Mouse (Mus musculus): ENCODE results near the gene Scgn. TPM values are rescaled to one million over a fixed set of nuclear protein-coding genes. Genes with fewer than 3 reads are reported as not detected.

The Scgn gene
- 9.7 TPM for polyA plus RNA-seq (2014; fragmentation: Illumina TruSeq; extraction: RNeasy Lipid Tissue Mini Kit (QIAGEN cat#74804); ENCODE audit: low read depth, low replicate concordance)

DNA sequence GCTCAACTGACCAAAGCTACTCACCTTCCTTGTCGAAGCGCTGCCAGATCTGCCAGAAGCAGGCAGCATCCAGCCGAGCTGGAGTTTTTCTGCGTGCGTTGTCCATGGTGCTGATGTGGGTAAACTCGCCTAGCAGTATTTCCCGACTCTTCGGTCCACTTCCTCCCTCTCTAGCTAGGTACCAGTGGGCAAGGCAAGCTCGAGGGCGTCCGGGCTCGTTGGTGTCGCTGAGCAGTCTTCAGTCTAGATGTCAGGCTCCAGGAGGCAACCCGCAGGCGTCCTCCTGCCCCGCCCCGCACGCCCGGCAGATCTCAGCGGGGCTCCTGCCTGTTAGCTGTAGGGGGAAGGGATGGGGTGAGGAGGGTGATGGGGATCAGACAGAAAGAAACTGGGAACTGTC, at the start of gene Scgn:
Gene Scgn (minus strand): TSS at position 287 of the 400 bp plus-strand sequence.

DNA sequence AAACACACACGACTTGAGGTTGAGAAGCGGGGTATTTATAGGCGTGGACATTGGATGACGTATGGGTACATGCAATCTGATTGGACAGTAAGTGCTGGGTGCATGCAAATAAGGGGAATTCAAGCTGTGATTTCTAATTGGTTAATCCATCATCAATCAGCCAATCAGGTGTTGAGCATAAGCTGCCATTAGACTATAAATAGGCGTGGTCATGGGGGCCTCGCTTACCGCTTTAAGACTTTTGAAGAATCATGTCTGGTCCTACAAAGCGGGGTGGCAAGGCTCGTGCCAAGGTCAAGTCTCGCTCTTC, 56.8 kb downstream of the Scgn start, which contains the start of gene Hist1h2aa:
Gene Hist1h2aa (plus strand): TSS at position 252 of the 310 bp plus-strand sequence.

DNA sequence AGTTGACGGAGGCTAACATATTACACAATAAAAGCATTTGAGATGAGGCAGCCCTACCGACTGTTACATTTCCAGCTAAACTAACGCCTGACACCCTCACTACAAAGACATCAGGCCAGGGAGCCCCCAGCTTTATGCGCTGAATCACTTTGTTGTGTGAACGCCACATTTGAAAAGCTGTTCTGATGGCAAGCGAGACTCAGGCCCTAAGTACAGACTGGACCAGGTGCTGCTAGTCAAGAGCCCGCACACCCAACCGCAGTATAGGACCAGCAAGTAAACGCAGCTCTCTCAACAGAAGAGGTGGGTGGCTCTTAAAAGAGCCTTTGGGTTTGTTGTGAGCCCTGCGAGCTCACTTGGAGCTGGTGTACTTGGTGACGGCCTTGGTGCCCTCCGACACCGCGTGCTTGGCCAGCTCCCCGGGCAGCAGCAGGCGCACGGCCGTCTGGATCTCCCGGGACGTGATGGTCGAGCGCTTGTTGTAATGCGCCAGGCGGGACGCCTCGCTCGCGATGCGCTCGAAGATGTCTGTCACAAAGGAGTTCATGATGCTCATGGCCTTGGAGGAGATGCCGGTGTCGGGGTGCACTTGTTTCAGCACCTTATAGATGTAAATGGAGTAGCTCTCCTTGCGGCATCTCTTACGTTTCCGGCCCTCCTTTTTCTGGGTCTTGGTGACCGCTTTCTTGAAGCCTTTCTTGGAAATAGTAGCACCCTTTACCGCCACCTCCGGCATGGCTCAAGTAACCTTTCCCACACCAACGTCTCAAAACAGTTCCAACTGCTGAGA, 57.4 kb downstream of the Scgn start, which contains the start of gene Hist1h2ba:
Gene Hist1h2ba (minus strand): TSS at position 736 of the 790 bp plus-strand sequence.

DNA sequence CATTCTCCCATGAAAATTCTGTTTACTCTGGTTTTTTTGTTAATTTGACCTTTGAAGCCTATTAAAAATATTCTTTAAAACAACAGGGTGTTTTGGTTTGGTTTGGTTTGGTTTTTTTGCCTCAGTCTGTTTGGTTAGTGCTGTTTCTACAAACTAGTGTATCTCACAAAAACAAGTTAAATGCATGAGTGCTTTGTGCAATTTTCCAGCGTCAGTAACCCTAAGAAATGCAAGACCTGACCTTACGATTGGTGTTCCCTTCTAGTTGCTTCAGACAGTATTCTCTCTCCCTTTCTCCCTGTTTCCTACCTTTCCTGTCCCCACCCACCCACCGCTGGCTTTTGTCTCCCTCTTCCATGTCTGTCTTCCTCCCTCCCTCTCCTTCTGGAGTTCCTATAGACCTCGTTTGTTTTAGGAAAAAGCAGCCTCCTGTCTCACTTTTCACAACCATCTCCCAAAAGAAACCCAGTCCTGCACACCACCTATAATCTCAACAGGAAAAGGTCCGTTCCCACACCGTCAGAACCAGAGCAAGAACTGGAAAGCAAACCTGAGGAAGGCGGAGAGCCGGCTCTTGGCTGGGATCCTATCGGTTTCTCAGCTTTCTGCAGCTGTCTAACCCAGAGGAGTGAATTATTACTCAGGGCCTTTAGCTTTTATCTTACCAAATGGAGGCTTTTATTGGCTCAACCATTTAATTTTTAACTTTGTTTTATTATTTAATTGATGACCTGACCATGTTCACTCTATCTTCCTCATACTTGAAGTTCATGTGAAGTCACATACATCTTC, 76.4 kb downstream of the Scgn start, which contains the start of gene Slc17a4:
Gene Slc17a4 (minus strand): TSS at position 634 of the 792 bp plus-strand sequence.

Other genes starting within 250 kb of the Scgn start
- not detected for gene Hist1h3c, start 245.6 kb downstream of the Scgn start, polyA plus RNA-seq (2014; fragmentation: Illumina TruSeq; extraction: RNeasy Lipid Tissue Mini Kit (QIAGEN cat#74804); ENCODE audit: low read depth, low replicate concordance)
- not detected for gene Hist1h2bb, start 244.5 kb downstream of the Scgn start, polyA plus RNA-seq (2014; fragmentation: Illumina TruSeq; extraction: RNeasy Lipid Tissue Mini Kit (QIAGEN cat#74804); ENCODE audit: low read depth, low replicate concordance)
- not detected for gene Hist1h2ab, start 240.1 kb downstream of the Scgn start, polyA plus RNA-seq (2014; fragmentation: Illumina TruSeq; extraction: RNeasy Lipid Tissue Mini Kit (QIAGEN cat#74804); ENCODE audit: low read depth, low replicate concordance)
- not detected for gene Hist1h3b, start 238.9 kb downstream of the Scgn start, polyA plus RNA-seq (2014; fragmentation: Illumina TruSeq; extraction: RNeasy Lipid Tissue Mini Kit (QIAGEN cat#74804); ENCODE audit: low read depth, low replicate concordance)
- gene Hist1h4b, start 234.2 kb downstream of the Scgn start, polyA plus RNA-seq (2014; fragmentation: Illumina TruSeq; extraction: RNeasy Lipid Tissue Mini Kit (QIAGEN cat#74804); ENCODE audit: low read depth, low replicate concordance), result not detected
- not detected for gene Hist1h4a, start 230.0 kb downstream of the Scgn start, polyA plus RNA-seq (2014; fragmentation: Illumina TruSeq; extraction: RNeasy Lipid Tissue Mini Kit (QIAGEN cat#74804); ENCODE audit: low read depth, low replicate concordance)
- not detected for gene Hist1h3a, start 228.8 kb downstream of the Scgn start, polyA plus RNA-seq (2014; fragmentation: Illumina TruSeq; extraction: RNeasy Lipid Tissue Mini Kit (QIAGEN cat#74804); ENCODE audit: low read depth, low replicate concordance)
- not detected for gene Hist1h1a, start 227.5 kb downstream of the Scgn start, polyA plus RNA-seq (2014; fragmentation: Illumina TruSeq; extraction: RNeasy Lipid Tissue Mini Kit (QIAGEN cat#74804); ENCODE audit: low read depth, low replicate concordance)
- gene Trim38, start 221.3 kb downstream of the Scgn start, polyA plus RNA-seq (2014; fragmentation: Illumina TruSeq; extraction: RNeasy Lipid Tissue Mini Kit (QIAGEN cat#74804); ENCODE audit: low read depth, low replicate concordance), result 0.99 TPM
- not detected for gene Slc17a2, start 184.2 kb downstream of the Scgn start, polyA plus RNA-seq (2014; fragmentation: Illumina TruSeq; extraction: RNeasy Lipid Tissue Mini Kit (QIAGEN cat#74804); ENCODE audit: low read depth, low replicate concordance)
- 0.64 TPM for gene Slc17a3, start 151.8 kb downstream of the Scgn start, polyA plus RNA-seq (2014; fragmentation: Illumina TruSeq; extraction: RNeasy Lipid Tissue Mini Kit (QIAGEN cat#74804); ENCODE audit: low read depth, low replicate concordance)
- gene Slc17a1, start 123.5 kb downstream of the Scgn start, polyA plus RNA-seq (2014; fragmentation: Illumina TruSeq; extraction: RNeasy Lipid Tissue Mini Kit (QIAGEN cat#74804); ENCODE audit: low read depth, low replicate concordance), result not detected
- 0.35 TPM for gene Slc17a4, start 76.2 kb downstream of the Scgn start, polyA plus RNA-seq (2014; fragmentation: Illumina TruSeq; extraction: RNeasy Lipid Tissue Mini Kit (QIAGEN cat#74804); ENCODE audit: low read depth, low replicate concordance)
- gene Hist1h2ba, start 57.1 kb downstream of the Scgn start, polyA plus RNA-seq (2014; fragmentation: Illumina TruSeq; extraction: RNeasy Lipid Tissue Mini Kit (QIAGEN cat#74804); ENCODE audit: low read depth, low replicate concordance), result not detected
- gene Hist1h2aa, start 56.8 kb downstream of the Scgn start, polyA plus RNA-seq (2014; fragmentation: Illumina TruSeq; extraction: RNeasy Lipid Tissue Mini Kit (QIAGEN cat#74804); ENCODE audit: low read depth, low replicate concordance), result not detected

All from adrenal gland, adult 10 weeks (tissue).